Mouse (Mus musculus) megakaryocyte-erythroid progenitor cell, adult 5-6 weeks (primary cell): ENCODE measurements around the gene Gm20683. TPM values are rescaled to one million over a fixed set of nuclear protein-coding genes. Genes with fewer than 3 reads are reported as not detected.

Experiments
- ATAC-seq: replicated peaks from 2 replicates; pipeline ENCODE4 v1.8.0; 2016; ENCODE audit warnings: mild to moderate bottlenecking, inconsistent platforms; ENCODE audit not compliant: severe bottlenecking, poor library complexity, low FRiP score, low TSS enrichment
- total RNA-seq, 2 experiments: library from RNA; stranded (forward) in 1 of 2; stranded (reverse) in 1 of 2; fragments of 200-1000, 215-1000 nt in 1 of 2; fragments of >200 nt in 1 of 2; fragmentation: Nextera tagmentation in 1 of 2; gene quantifications; 2 replicates each; pipeline ENCODE4 v1.2.3; 2014 to 2017

Gene Gm20683
- total RNA-seq, 2 experiments from 2014 or later: 6.4 TPM; not detected in 1

DNA sequence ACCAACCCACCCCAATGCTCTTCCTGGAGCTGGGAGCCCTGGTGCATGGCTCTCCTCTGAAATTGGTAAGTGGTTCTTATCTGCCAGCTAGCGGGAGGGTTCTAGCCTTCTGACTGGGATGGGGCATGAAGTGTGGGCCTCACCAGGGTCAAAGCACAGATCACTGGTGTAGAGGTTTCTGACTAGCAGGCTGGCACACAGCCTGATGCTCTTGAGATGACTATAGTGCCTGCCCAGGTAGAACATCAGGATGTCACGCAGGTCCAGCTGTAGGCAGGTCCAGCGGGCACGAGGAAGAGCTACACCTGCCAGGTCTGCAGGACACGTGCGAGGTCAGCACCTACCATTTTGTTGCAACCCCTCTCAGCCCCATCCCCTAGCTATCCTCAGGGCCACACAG is 18.7 kb upstream of the Gm20683 start:
- ATAC-seq: no peak

DNA sequence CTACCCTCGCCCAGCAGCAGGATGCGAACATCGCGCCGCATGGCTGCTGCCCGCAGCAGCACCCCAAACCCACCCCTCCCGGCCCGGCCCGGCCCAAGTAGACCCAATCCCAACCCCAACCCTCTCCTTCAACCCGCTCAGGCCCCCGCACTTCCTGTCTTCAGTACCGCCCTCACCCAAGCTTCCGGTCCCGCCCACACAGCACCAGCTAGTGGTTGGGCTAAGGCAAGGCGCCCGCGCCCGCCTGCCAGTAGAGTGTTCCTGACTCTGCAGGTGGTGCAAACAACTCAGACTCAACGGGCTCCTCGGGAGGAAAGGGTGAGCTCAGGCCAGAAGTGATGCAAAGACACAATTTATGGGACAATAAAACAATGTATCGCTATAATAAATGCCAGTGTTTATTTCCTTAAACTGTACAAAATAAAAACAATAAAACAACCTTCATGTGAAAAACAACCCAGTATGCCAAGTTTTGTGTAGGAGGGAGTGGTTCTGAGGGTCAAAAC is 2.9 kb upstream of the Gm20683 start, which contains the start of gene Rhot2:
Gene Rhot2, minus strand, starts transcription at position 456 of the 506 bp plus-strand sequence.
- ATAC-seq: peak; percentile 90

DNA sequence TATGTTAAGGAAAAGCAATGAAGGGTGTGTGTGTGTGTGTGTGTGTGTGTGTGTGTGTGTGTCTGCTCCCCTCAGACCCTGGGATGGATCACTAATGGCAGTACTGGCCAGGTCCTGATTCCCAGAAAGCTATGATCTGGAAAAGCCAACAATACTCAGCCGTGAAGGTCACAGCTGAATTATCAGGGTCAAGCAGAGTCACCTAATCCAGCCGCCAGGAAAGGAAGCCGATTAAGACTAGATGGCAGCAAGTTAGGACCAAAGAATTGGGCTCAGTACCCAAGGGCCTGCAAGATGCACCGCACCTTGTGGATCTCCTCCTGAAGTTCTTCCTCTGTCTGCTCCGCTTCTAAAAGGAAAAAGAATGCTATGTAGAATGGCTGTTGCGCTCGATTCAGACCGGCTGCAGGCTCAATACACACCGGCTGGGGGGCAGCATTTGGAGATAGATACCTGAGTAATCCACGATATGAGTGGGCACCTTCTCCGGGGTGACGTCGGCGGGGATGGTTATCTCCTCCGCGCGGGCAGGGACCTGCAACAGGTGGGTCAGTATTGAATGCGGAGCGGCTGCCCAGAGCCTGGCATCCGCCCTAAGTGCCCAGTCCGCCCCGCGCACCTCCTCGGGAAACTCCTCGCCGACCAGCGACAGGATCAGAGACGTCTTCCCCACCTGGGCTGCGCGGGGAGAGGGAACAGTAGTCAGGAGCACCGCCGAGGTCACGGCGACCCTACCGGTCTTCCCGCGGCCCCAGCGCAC is 2.3 kb upstream of the Gm20683 start:
- ATAC-seq: 0 out of 2 replicates have a peak, but pooled peaks have one; percentile 11

DNA sequence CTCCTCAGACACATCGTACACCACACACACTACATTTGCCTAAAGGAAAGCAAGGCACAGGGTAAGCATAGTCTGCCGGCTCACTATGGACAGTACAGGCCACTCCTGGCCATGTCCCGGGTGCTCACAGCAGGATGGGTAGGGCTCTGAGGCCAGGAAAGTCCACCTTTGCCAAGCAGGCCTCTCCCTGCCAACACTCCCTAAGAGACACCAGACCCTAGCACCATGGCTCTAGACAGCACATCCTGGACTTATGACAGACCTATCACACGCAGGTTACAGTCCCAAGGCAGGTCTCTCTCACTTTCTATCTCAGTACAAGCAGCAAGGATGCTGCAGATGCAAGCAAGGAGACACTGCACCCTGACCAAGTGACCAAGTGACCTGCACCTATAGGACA is 1.6 kb upstream of the Gm20683 start:
- ATAC-seq: no peak

DNA sequence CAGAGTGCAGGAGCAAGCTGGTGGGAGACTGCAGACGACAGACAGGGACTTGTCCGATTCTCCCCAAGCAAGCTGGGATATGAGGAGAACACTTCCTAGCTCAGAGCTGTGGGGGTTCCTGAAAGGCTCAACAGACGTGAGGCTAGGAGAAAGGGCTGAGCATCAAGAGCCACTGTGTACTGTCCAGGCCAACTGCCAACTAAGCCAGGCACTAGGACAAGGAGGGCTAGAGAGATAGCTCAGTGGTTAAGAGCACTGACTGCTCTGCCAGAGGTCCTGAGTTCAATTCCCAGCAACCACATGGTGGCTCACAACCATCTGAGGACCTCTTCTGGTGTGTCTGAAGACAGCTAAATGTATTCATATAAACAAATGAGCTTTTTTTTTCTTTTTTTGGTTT is 946 bp upstream of the Gm20683 start:
- ATAC-seq: no peak

GRCm38 (mm10) chr17:25840519-25840918 is 1.0 kb downstream of the Gm20683 start:
- ATAC-seq: no peak

DNA sequence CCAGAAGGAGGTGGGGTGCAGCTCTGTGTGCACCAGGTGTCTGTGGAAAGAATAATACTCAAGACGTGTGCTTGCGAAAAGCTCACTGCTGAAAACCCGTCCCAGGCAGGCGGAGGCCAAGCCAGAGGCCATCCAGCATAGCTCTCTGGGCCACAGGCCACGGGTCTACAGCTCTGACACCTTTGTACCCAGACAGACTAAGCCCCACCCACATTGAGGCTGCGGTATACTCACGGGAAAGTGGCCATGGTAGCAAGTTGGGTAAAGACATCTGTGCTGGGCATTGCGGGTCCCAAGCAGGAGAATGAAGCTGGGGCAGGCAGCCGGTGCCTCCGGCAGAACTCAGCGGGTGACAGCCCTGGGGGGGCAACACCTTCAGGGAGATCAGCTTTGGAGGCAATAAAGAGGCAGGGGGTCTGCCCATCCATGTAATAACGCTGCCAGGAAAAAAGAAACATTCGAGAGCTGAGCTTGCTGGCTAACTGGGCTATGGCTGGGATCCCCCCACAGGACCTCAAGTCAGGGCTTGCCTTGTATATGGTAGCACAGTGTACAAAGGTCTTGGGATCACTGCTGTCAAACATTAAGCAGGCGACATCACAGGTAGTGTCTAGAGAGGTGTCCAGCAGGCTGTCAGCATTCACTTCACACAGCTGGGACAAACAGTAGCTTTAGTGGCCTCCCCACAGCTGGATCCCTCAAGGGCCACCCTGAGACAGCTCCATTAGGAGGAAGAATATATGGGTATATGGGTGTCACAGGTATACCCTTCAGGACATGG is 1.9 kb downstream of the Gm20683 start:
- ATAC-seq: no peak

DNA sequence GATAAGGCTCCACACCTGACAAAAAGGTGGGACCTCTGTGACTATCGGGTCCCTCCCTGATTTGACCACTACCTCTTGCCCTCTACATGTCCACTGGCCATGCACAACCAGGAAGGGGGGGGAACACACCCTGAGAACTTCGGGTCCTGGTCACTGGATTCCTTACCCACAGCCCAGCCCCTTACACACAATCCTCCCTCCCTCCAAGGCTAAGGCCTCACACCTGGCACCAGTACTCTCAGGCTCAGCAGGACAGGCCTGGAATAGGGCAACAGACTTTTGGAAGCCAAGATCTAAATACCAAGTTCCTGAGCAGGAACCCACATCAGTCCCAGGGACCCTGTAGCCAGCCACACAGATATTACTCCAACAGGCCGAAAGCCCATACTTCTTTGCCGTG is 2.7 kb downstream of the Gm20683 start:
- ATAC-seq: no peak

DNA sequence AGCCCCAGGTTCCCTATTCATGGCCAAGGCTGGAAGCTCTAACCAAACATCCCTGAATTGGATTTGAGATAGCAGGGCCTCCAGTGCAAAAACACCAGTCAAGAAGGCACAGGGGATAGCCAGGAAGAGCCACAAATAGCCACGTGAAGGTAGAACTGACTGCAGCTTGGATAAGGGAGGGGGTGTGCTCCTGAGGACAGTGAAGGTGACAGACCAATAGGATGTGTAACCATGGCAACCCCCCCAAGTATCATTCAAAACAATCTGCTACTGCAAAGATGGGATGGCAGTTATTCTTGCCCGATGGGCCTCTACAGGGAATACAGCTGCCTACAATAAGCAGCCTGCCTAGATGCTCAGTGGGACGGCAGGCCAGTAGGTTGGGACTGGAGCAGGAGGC is 4.0 kb downstream of the Gm20683 start:
- ATAC-seq: no peak

DNA sequence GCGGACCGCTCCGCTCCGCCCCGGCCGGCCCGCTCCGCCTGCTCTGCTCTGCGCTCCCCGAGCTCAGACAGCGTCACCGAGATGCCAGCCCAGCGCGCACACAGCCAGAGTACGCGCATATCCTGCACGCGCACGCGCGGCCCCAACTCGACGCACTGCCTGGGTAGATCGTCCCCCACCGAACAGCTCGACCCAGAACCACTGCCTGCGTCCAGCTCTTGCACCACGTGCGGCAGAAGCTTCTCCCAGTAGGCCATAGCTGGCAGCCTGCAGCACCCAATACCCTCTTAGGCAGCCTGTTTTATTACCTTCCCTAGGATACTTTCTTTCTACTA is 4.5 kb downstream of the Gm20683 start, which contains the start of gene Rhbdl1:
Gene Rhbdl1, minus strand, starts transcription at position 220 of the 335 bp plus-strand sequence.
- ATAC-seq: 0 out of 2 replicates have a peak, but pooled peaks have one; percentile 12

GRCm38 (mm10) chr17:25836397-25837075 is 5.0 kb downstream of the Gm20683 start:
- no peak for ATAC-seq

DNA sequence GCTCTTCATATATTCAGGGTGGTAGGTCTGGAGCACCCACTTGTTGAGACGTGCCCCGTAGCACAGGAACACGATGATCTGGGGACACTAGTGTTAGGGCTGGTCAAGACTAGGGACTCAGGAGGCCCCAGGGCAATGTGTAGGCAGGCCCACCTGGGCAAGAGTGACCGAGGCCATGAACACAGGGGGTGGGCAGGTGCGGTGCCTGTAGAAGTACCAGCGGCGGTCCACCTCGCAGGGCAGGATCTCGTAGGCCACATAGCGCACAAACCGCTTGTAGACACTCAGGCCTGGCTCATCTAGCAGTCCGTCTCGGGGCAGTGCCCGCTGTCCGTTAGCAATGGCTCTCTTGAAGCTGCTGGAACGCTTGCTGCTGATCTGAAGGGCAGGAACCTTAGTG is 5.7 kb downstream of the Gm20683 start:
- ATAC-seq: no peak

- no peak for ATAC-seq
Observed at GRCm38 (mm10) chr17:25835301-25835700, 6.3 kb downstream of the Gm20683 start.

- ATAC-seq: no peak
Observed at GRCm38 (mm10) chr17:25834595-25835222, 6.9 kb downstream of the Gm20683 start.

- ATAC-seq: no peak
Observed at GRCm38 (mm10) chr17:25833961-25834594, 7.5 kb downstream of the Gm20683 start.

GRCm38 (mm10) chr17:25833291-25833663 is 8.3 kb downstream of the Gm20683 start, which contains the start of gene Stub1:
Gene Stub1, minus strand, starts transcription at chr17:25833404.
- ATAC-seq: peak; percentile 7; the same call in 1 of the 2 replicates

- peak; percentile 72 for ATAC-seq
Observed at GRCm38 (mm10) chr17:25832436-25833290, 8.9 kb downstream of the Gm20683 start.
